Mouse (Mus musculus) liver, embryonic 14.5 days (tissue): ENCODE data around the gene Ccl22.

Experiments
- CTCF ChIP-seq: IDR thresholded peaks from 2 replicates; pipeline ENCODE4 v1.5.1; 2016; ENCODE audit warnings: antibody characterized with exemption, low read depth, control low read depth
- EP300 ChIP-seq: IDR thresholded peaks from 2 replicates; pipeline ENCODE4 v1.6.1; 2016; ENCODE audit warnings: antibody characterized with exemption, low read depth

DNA sequence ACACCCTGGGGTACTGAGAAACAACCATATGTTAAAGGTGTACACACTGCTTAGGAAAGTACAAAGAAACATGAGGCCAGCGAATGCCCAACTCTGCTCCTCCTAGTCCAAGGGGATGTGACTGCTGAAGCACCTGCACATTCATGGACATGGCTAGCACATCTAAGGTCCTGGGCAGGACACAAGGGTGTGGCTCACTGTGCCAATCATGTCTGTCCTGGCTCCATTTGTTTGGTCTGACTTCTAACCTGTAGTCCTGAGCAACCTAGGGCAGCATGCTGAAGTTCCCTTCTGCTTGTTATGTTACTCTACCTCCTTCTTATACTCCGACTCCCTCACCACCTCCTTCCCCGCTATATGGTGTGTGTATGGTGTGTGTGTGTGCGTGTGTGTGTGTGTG is 49.0 kb downstream of the Ccl22 start:
- TF ChIP-seq CTCF (no peak), EP300 (no peak)
